Comparison of ENCODE assay signal across 8 mouse cellular contexts in the genomic region with DNA sequence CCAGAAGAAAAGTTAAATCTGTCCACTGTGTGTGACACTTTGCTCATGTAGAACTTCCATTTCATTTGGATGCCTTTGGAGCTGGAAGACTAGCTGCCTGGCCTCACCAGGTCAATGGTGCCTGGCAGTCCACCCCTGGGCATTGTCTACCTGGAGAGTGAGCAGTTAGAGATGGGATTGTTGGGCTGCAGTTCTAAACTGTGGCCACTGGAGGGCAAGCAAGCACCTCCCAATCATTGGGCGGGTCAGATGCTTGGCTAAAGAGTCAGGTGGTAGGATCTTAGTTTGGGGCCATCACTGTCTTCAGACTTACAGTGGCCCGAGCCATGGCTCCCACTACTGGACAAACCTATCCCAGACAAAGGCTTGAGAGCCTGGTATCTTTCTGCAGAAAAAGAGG. TPM values are rescaled to one million over a fixed set of nuclear protein-coding genes. Genes with fewer than 3 reads are reported as not detected.
DNase-seq lines count a peak whose midpoint lies in the region; ATAC-seq and TF ChIP-seq lines count a peak whose summit lies in the region.

No protein-coding gene starts in this region.

- no peak overlapping the region for H3K9ac ChIP-seq in intestine, embryonic 15.5 days
- no peak overlapping the region for H3K9ac ChIP-seq in limb, embryonic 13.5 days
- H3K9ac ChIP-seq in midbrain, postnatal 0 days (replicated peaks; ENCODE audit: low read length, poor library complexity, severe bottlenecking) = no peak overlapping the region

- WGBS in intestine, embryonic 15.5 days = 7% methylated on average over 2 of the region's 2 CpGs
- WGBS in limb, embryonic 13.5 days = 4% methylated on average over 2 of the region's 2 CpGs
- 0% methylated on average over 2 of the region's 2 CpGs for WGBS in midbrain, postnatal 0 days

- H3K9me3 ChIP-seq in intestine, embryonic 15.5 days = no peaks in the 10 kb centered on the region
- H3K9me3 ChIP-seq in limb, embryonic 13.5 days = no peaks in the 10 kb centered on the region
- no peaks in the 10 kb centered on the region for H3K9me3 ChIP-seq in midbrain, postnatal 0 days (ENCODE audit: low read length)

- H3K27me3 ChIP-seq in intestine, embryonic 15.5 days (replicated peaks) = no peaks in the 10 kb centered on the region
- peaks cover 20% of the 10 kb centered on the region for H3K27me3 ChIP-seq in limb, embryonic 13.5 days
- no peaks in the 10 kb centered on the region for H3K27me3 ChIP-seq in midbrain, postnatal 0 days (ENCODE audit: insufficient read depth, low read length)

- peak; percentile 98 for TF ChIP-seq CTCF in midbrain, postnatal 0 days (IDR thresholded peaks at IDR 0.05)

- H3K4me2 ChIP-seq in intestine, embryonic 15.5 days (replicated peaks) = no peak overlapping the region
- H3K4me2 ChIP-seq in limb, embryonic 13.5 days (replicated peaks) = no peak overlapping the region
- H3K4me2 ChIP-seq in midbrain, postnatal 0 days (ENCODE audit: low read depth, low read length, poor library complexity, severe bottlenecking) = no peak overlapping the region

- peaks cover 12% of the 10 kb centered on the region for H3K4me1 ChIP-seq in intestine, embryonic 15.5 days (replicated peaks)
- H3K4me1 ChIP-seq in limb, embryonic 13.5 days = peaks cover 4% of the 10 kb centered on the region; the same call in 1 of the 2 replicates
- H3K4me1 ChIP-seq in midbrain, postnatal 0 days (ENCODE audit: insufficient read depth, low read length) = 0 out of 2 replicates have a peak, but pooled peaks cover 3% of the 10 kb centered on the region

- no peak overlapping the region for H3K27ac ChIP-seq in intestine, embryonic 15.5 days
- H3K27ac ChIP-seq in limb, embryonic 13.5 days = no peak overlapping the region
- H3K27ac ChIP-seq in midbrain, postnatal 0 days (ENCODE audit: low read depth, low read length) = no peak overlapping the region

- H3K4me3 ChIP-seq in intestine, embryonic 15.5 days (replicated peaks) = no peak overlapping the region
- H3K4me3 ChIP-seq in limb, embryonic 13.5 days = no peak overlapping the region
- H3K4me3 ChIP-seq in midbrain, postnatal 0 days (ENCODE audit: low read depth, low read length) = no peak overlapping the region

- peak; percentile 68 to 70 for DNase-seq in left cerebral cortex, adult 18-20 months (ENCODE audit: low spot score in 2 of 2)
- no peak for DNase-seq in left cerebral cortex, adult 11 months (ENCODE audit: low spot score)
- DNase-seq in cerebellum, adult 8-10 months = peak; percentile 53
- peak; percentile 58 for DNase-seq in forelimb bud, embryonic 11.5 days (ENCODE audit: low read depth, low spot score)
- peak; percentile 83 for DNase-seq in midbrain, postnatal 0 days (ENCODE audit: low spot score)
- DNase-seq in spleen, adult 18-20 months = peak; percentile 42 to 74

- peak; percentile 55 for ATAC-seq in intestine, embryonic 15.5 days
- 0 out of 2 replicates have a peak, but pooled peaks have one; percentile 52 for ATAC-seq in limb, embryonic 13.5 days (ENCODE audit: low FRiP score, low read depth)
- ATAC-seq in midbrain, postnatal 0 days (ENCODE audit: low FRiP score) = peak; percentile 39; the same call in 1 of the 2 replicates

- H3K36me3 ChIP-seq in intestine, embryonic 15.5 days = no peaks in the 10 kb centered on the region
- H3K36me3 ChIP-seq in limb, embryonic 13.5 days = no peaks in the 10 kb centered on the region
- no peaks in the 10 kb centered on the region for H3K36me3 ChIP-seq in midbrain, postnatal 0 days (ENCODE audit: insufficient read depth, low read length)

RNA-seq across cellular contexts. Expression of a gene that starts 41.8 kb away (rescaled TPM):
- 1 to 10 TPM in 1 of 2 experiments, under 1 TPM in 1; 0.56 to 1.0 TPM for total RNA-seq in left cerebral cortex, adult 18-20 months (2021)
- polyA plus RNA-seq in intestine, embryonic 15.5 days (2015; fragmentation: Nextera tagmentation; extraction: Ambion mirVana) = 5.5 and 6.3 TPM in 2 replicates
- 1.3 and 1.9 TPM in 2 replicates for polyA plus RNA-seq in limb, embryonic 13.5 days (2015; fragmentation: Nextera tagmentation; extraction: Ambion mirVana)
- 0.19 and 2.1 TPM in 2 replicates for total RNA-seq in midbrain, postnatal 0 days (2014; rRNA removed)
- 0.36 and 0.55 TPM in 2 replicates for polyA plus RNA-seq in midbrain, postnatal 0 days (2015; fragmentation: Nextera tagmentation; extraction: Ambion mirVana)
